Mouse (Mus musculus) lung, adult 2 months (tissue): Measurements from ENCODE around the gene Mbtps1.

Source experiments
- CTCF ChIP-seq: fragments of 200-500 bp; IDR thresholded peaks from 2 replicates; pipeline ENCODE4 v1.5.1; 2011; ENCODE audit warnings: mild to moderate bottlenecking, low read length, control low read depth; ENCODE audit not compliant: insufficient read depth
- POLR2A ChIP-seq: fragments of 200-500 bp; IDR thresholded peaks from 2 replicates; pipeline ENCODE4 v1.6.1; 2011; ENCODE audit warnings: low read depth, mild to moderate bottlenecking, control low read depth, low read length, borderline replicate concordance; ENCODE audit errors: extremely low read depth

DNA sequence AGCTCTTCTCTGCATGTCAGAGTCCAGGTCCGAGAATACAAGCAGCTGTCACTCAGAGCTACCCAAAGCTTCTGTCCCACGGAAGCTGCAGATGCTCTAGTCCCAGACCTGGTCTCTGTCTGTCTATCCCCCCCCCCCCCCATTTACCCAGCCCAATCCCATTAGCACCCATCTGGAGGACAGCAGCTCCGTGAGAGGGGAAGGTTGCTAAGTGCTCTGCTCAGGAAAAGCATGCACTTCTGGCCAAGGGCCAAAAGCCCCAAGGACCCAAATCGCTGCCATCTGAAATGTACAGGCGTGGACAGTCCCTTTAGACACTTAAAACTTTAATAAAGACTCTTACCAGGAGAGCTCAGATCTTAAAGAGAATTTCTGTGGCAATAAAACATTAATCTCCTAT is 41.9 kb downstream of the Mbtps1 start:
- TF ChIP-seq CTCF (no peak), POLR2A (no peak)
